Mouse (Mus musculus) CH12F3 (cell line): ENCODE measurements around the gene Utp14a.

Experiments used
- in situ Hi-C: fragments of 300-500 bp; cut with MboI; formaldehyde crosslinking; loops from 2 replicates; pipeline ENCODE4 v1.14.3; 2020; ENCODE audit warnings: low sequenced_read_pairs

The Utp14a gene

GRCm38 (mm10) chrX:48310706-48311517, 54.2 kb downstream of the Utp14a start:
- in situ Hi-C loops: no loop called here

GRCm38 (mm10) chrX:48311727-48312126, 55.1 kb downstream of the Utp14a start:
- in situ Hi-C loops: no loop called here

- in situ Hi-C loops: no loop called here
These were observed 57.9 kb downstream of the Utp14a start for GRCm38 (mm10) chrX:48314530-48315079.

- in situ Hi-C loops: no loop called here
These were observed 60.8 kb downstream of the Utp14a start for GRCm38 (mm10) chrX:48317444-48317843.

- in situ Hi-C loops: no loop called here
These were observed 61.5 kb downstream of the Utp14a start for GRCm38 (mm10) chrX:48318194-48318593.
